Mouse (Mus musculus) brain, embryonic 14.5 days (tissue): ENCODE data around the gene Irx4.

Source experiments
- CTCF ChIP-seq: fragments of 200-500 bp; IDR thresholded peaks from 2 replicates; pipeline ENCODE4 v1.5.1; 2012; ENCODE audit warnings: inconsistent platforms, mild to moderate bottlenecking, moderate library complexity, borderline replicate concordance; ENCODE audit not compliant: insufficient read depth, insufficient read length; ENCODE audit errors: extremely low read depth
- POLR2A ChIP-seq: fragments of 200-500 bp; IDR thresholded peaks from 2 replicates; pipeline ENCODE4 v1.6.1; 2012; ENCODE audit warnings: mild to moderate bottlenecking, inconsistent platforms, borderline replicate concordance; ENCODE audit not compliant: poor library complexity, insufficient read depth, insufficient read length, severe bottlenecking; ENCODE audit errors: extremely low read depth

GRCm38 (mm10) chr13:73291102-73291501 lies 30.8 kb downstream of the Irx4 start:
- TF ChIP-seq CTCF, result no peak
- no peak for TF ChIP-seq POLR2A
